ENCODE assay signal across 9 mouse cellular contexts in the genomic region with DNA sequence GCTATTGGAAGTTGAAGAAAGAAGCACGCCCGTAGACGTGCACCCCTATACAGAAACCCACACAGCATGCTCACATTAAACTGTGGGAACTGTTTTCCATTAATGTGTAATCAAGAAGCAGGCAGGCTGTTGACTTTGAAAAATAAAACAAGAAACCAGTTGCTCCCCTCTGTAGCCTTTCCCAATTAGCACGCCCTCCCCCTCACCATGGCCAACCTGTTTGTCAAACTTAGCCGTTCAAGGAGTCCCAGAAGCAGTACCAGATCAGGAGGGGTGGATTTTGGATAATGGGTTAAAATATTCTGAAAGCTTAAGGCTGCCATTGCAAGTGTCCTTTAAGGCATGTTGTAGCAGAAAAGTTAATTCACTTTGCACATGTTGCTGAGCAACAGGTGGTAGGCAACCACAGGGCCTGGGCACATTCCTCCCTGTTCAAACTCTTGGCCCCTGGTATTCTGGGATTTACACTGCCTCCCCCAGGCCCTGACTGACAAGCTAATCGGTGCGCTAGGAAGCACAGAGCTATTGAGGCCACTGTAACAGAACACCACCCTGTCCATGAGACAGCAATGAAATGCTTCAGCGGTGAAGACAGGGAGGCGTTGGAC.
DNase-seq lines count a peak whose midpoint lies in the region.
"Had no signal": no experiment of that assay in that cellular context is flagged by ENCODE, and none has a peak within 500 bp of the region (broad histone marks: within the 10 kb centered on the region; RNA-seq: fewer than 3 reads in every experiment).

No protein-coding gene starts in this region.

- DNase-seq in heart, adult 8-10 months (ENCODE audit: low spot score), result peak; percentile 10
- no peak for DNase-seq in heart, postnatal 36 days
- peak; percentile 53 for DNase-seq in adipocyte (ENCODE audit: low spot score)
- DNase-seq in gastrocnemius, postnatal 36 days, result peak; percentile 19 to 27
- DNase-seq in limb, embryonic 10.5 days (ENCODE audit: low spot score), result peak; percentile 62
- DNase-seq in right cerebral cortex, postnatal 25 days, result no peak
- DNase-seq in right cerebral cortex, postnatal 4 days, result no peak
- no peak for DNase-seq in right cerebral cortex, postnatal 14 days

- peak overlapping the region; percentile 14; the same call in 1 of the 2 replicates for H3K4me3 ChIP-seq in limb, embryonic 10.5 days

- H3K27me3 ChIP-seq in limb, embryonic 10.5 days (ENCODE audit: low read depth, poor library complexity, severe bottlenecking), result peaks cover 48% of the 10 kb centered on the region
- H3K27me3 ChIP-seq: CH12.LX had no signal

- no peaks in the 10 kb centered on the region for H3K36me3 ChIP-seq in limb, embryonic 10.5 days

- intact Hi-C loops in heart, postnatal 36 days (cut with DNase I), result no loop called here
- intact Hi-C loops in gastrocnemius, postnatal 36 days (cut with DNase I), result loop anchor here (5.0 kb wide), 1 partner anchor 286 kb away; no protein-coding TSS in a partner anchor

- no peaks in the 10 kb centered on the region for H3K9me3 ChIP-seq in limb, embryonic 10.5 days (replicated peaks)

- WGBS in limb, embryonic 10.5 days, result 17% methylated on average over 9 of the region's 9 CpGs

- H3K4me1 ChIP-seq in limb, embryonic 10.5 days, result peaks cover 35% of the 10 kb centered on the region

- H3K27ac ChIP-seq in limb, embryonic 10.5 days, result 0 out of 2 replicates have a peak overlapping the region, but pooled peaks have one; percentile 25

Comparison
In these comparisons a context has a peak if more than half of its experiments do, and no peak if none do; other contexts are left out.
1. DNase-seq: peak in heart, adult 8-10 months (single experiment), adipocyte (single experiment), gastrocnemius, postnatal 36 days (2 of 2) and limb, embryonic 10.5 days (single experiment); none in heart, postnatal 36 days (0 of 2), right cerebral cortex, postnatal 25 days (single experiment), right cerebral cortex, postnatal 4 days (single experiment) and right cerebral cortex, postnatal 14 days (single experiment).